Mouse (Mus musculus) liver, postnatal 0 days (tissue): ENCODE data around the gene Rwdd3. TPM values are rescaled to one million over a fixed set of nuclear protein-coding genes. Genes with fewer than 3 reads are reported as not detected.

ENCODE experiments used
- ATAC-seq: fragments of 200-750 bp; cut with Nextera tagmentation; 2 replicates; pipeline ENCODE4 v1.8.0; 2017; ENCODE audit warnings: mild to moderate bottlenecking, moderate library complexity
- DNase-seq: peaks from one replicate; pipeline ENCODE4 v3.0.0-alpha.2; 2016
- H3K27ac ChIP-seq: fragments of 300-500 bp; sonication (generic); 2 replicates; pipeline ENCODE4 v1.5.1; 2014; ENCODE audit warnings: antibody characterized with exemption, moderate library complexity, mild to moderate bottlenecking, low read depth
- H3K27me3 ChIP-seq: fragments of 300-500 bp; sonication (generic); 2 replicates; pipeline ENCODE4 v1.6.1; 2014; ENCODE audit warnings: low read length, control low read depth, mixed read lengths; ENCODE audit not compliant: insufficient read depth
- H3K36me3 ChIP-seq: fragments of 300-500 bp; sonication (generic); replicated peaks from 2 replicates; pipeline ENCODE4 v1.6.1; 2014; ENCODE audit warnings: mild to moderate bottlenecking, control low read depth, low read length, moderate library complexity, mixed read lengths; ENCODE audit not compliant: insufficient read depth
- H3K4me1 ChIP-seq: fragments of 300-500 bp; sonication (generic); 2 replicates; pipeline ENCODE4 v1.6.1; 2014; ENCODE audit warnings: antibody characterized with exemption, mild to moderate bottlenecking, control low read depth; ENCODE audit not compliant: insufficient read depth
- H3K4me2 ChIP-seq: fragments of 300-500 bp; sonication (generic); 2 replicates; pipeline ENCODE4 v1.6.1; 2014; ENCODE audit warnings: low read depth, mild to moderate bottlenecking, low read length, moderate library complexity, mixed read lengths
- H3K4me3 ChIP-seq: fragments of 300-500 bp; sonication (generic); 2 replicates; pipeline ENCODE4 v1.5.1; 2014; ENCODE audit warnings: low read depth, low read length
- H3K9ac ChIP-seq: fragments of 300-500 bp; sonication (generic); replicated peaks from 2 replicates; pipeline ENCODE4 v1.6.1; 2014; ENCODE audit warnings: mild to moderate bottlenecking, moderate library complexity
- H3K9me3 ChIP-seq: fragments of 300-500 bp; sonication (generic); 2 replicates; pipeline ENCODE4 v1.6.1; 2016; ENCODE audit warnings: mild to moderate bottlenecking, control low read depth, low read length, mixed read lengths
- CTCF ChIP-seq: sonication (generic); IDR thresholded peaks from 2 replicates; pipeline ENCODE4 v1.5.1; 2016; ENCODE audit warnings: antibody characterized with exemption, low read depth
- EP300 ChIP-seq: IDR thresholded peaks from 2 replicates; pipeline ENCODE4 v1.6.1; 2016; ENCODE audit warnings: antibody characterized with exemption, low read depth, mild to moderate bottlenecking
- WGBS: fragments of 180-500 bp; shearing (Covaris S2); extraction: QIAGEN DNeasy Blood & Tissue Kit; methylation state at CpG from one replicate; pipeline ENCODE4 v1.1.7; 2014; ENCODE audit not compliant: insufficient replicate concordance; 5-methylcytosine and 5-hydroxymethylcytosine counted together
- polyA plus RNA-seq: library from polyadenylated mRNA; unstranded; fragments of >200 nt; fragmentation: Nextera tagmentation; extraction: Ambion mirVana; gene quantifications from 2 replicates; pipeline ENCODE4 v1.2.1, GENCODE M21; 2015

Gene Rwdd3
- polyA plus RNA-seq, 1 experiment from 2014 or later: 5.9 TPM

- peak overlapping the region; percentile 28; the same call in 1 of the 2 replicates for H3K4me3 ChIP-seq
- no peak for ATAC-seq
These were observed 66.1 kb downstream of the Rwdd3 start for GRCm38 (mm10) chr3:121105408-121105708.

More at GRCm38 (mm10) chr3:121105408-121105708, 66.1 kb downstream of the Rwdd3 start:
- no peak for DNase-seq
- Histone ChIP-seq H3K4me1 (no peaks in the 10 kb centered on the region), H3K36me3 (no peaks in the 10 kb centered on the region), H3K9me3 (no peaks in the 10 kb centered on the region), H3K9ac (no peak overlapping the region), H3K4me2 (peak overlapping the region; percentile 56), H3K27me3 (no peaks in the 10 kb centered on the region), H3K27ac (no peak overlapping the region)
- 56% methylated on average over 5 of the region's 5 CpGs for WGBS
- no peak for TF ChIP-seq CTCF
- no peak for TF ChIP-seq EP300

Other genes starting within 250 kb of the Rwdd3 start
- 21.9 and 24.1 TPM in 2 replicates for gene Tmem56, start 111.4 kb upstream of the Rwdd3 start, polyA plus RNA-seq
- gene Alg14, start 120.1 kb upstream of the Rwdd3 start, polyA plus RNA-seq: 20.1 and 21.3 TPM in 2 replicates